Mouse (Mus musculus): ENCODE data around the gene Appl2.

DNA sequence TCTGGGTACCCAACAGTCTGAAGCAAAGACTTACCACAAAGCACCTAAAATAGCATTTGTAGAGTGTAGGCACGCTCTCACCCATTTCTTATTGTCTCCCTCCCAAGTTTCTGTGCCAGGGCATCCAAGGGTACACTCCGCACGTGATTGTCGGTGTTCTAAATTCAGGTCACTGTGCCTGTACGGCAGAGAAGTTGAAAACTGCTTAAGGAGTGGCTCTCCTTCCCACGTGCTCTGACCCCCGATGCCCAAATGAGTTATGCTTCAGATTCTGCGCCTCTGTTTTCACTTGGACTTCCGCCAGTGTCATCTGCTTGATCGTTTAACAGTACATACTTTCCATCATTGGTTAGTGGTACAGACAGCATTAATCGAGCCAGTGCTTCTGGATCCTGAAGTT is 47.9 kb downstream of the Appl2 start:
- TF ChIP-seq CTCF (IDR thresholded peaks at IDR 0.05; ENCODE audit: borderline replicate concordance, extremely low read depth, insufficient read depth, insufficient read length): no peak
- no peak for TF ChIP-seq POLR2A (IDR thresholded peaks at IDR 0.05; ENCODE audit: borderline replicate concordance, extremely low read depth, insufficient read depth, insufficient read length, poor library complexity, severe bottlenecking)
